Mouse (Mus musculus) hindbrain, postnatal 0 days (tissue): ENCODE data around the gene Kdm1a. TPM values are rescaled to one million over a fixed set of nuclear protein-coding genes. Genes with fewer than 3 reads are reported as not detected.

Source experiments
- ATAC-seq: fragments of 200-750 bp; cut with Nextera tagmentation; 2 replicates; pipeline ENCODE4 v1.8.0; 2017; ENCODE audit warnings: mild to moderate bottlenecking, moderate TSS enrichment, moderate library complexity
- DNase-seq: peaks from one replicate; pipeline ENCODE4 v3.0.0-alpha.2; 2015; ENCODE audit warnings: low spot score
- H3K27ac ChIP-seq: fragments of 300-500 bp; sonication (generic); 2 replicates; pipeline ENCODE4 v1.5.1; 2014; ENCODE audit warnings: mild to moderate bottlenecking
- H3K27me3 ChIP-seq: fragments of 300-500 bp; sonication (generic); 2 replicates; pipeline ENCODE4 v1.6.1; 2014; ENCODE audit warnings: low read length, mixed read lengths; ENCODE audit not compliant: insufficient read depth
- H3K36me3 ChIP-seq: fragments of 300-500 bp; sonication (generic); 2 replicates; pipeline ENCODE4 v1.6.1; 2014; ENCODE audit warnings: low read length, mixed read lengths; ENCODE audit not compliant: insufficient read depth
- H3K4me1 ChIP-seq: fragments of 300-500 bp; sonication (generic); 2 replicates; pipeline ENCODE4 v1.6.1; 2014; ENCODE audit warnings: antibody characterized with exemption, low read length, mixed read lengths; ENCODE audit not compliant: insufficient read depth
- H3K4me2 ChIP-seq: fragments of 300-500 bp; sonication (generic); 2 replicates; pipeline ENCODE4 v1.6.1; 2014; ENCODE audit warnings: low read depth, mild to moderate bottlenecking, low read length, moderate library complexity, mixed read lengths
- H3K4me3 ChIP-seq: fragments of 300-500 bp; sonication (generic); 2 replicates; pipeline ENCODE4 v1.5.1; 2014; ENCODE audit warnings: low read length
- H3K9ac ChIP-seq: fragments of 300-500 bp; sonication (generic); replicated peaks from 2 replicates; pipeline ENCODE4 v1.6.1; 2014; ENCODE audit warnings: mild to moderate bottlenecking, low read length, moderate library complexity, mixed read lengths
- H3K9me3 ChIP-seq: fragments of 300-500 bp; sonication (generic); 2 replicates; pipeline ENCODE4 v1.6.1; 2016; ENCODE audit warnings: low read length, mixed read lengths
- CTCF ChIP-seq: IDR thresholded peaks from 2 replicates; pipeline ENCODE4 v1.5.1; 2016; ENCODE audit warnings: antibody characterized with exemption, control low read depth, low read depth
- WGBS: fragments of 180-500 bp; shearing (Covaris S2); extraction: QIAGEN DNeasy Blood & Tissue Kit; methylation state at CpG from one replicate; pipeline ENCODE4 v1.1.7; 2014; 5-methylcytosine and 5-hydroxymethylcytosine counted together
- polyA plus RNA-seq: library from polyadenylated mRNA; unstranded; fragments of >200 nt; fragmentation: Nextera tagmentation; extraction: Ambion mirVana; gene quantifications from 2 replicates; pipeline ENCODE4 v1.2.1, GENCODE M21; 2015
- total RNA-seq: library from RNA; depleted of rRNA; stranded (reverse); fragments of >200 nt; gene quantifications from 2 replicates; pipeline ENCODE4 v1.2.3, GENCODE M21; 2014

Kdm1a gene
- total and polyA plus RNA-seq, 2 experiments from 2014 or later: 44.8 to 123 TPM

GRCm38 (mm10) chr4:136595221-136595620 lies 7.3 kb downstream of the Kdm1a start:
- no peaks in the 10 kb centered on the region for H3K27me3 ChIP-seq
- no peak for TF ChIP-seq CTCF
- H3K4me2 ChIP-seq: no peak overlapping the region
- H3K9me3 ChIP-seq: no peaks in the 10 kb centered on the region
- no peaks in the 10 kb centered on the region for H3K4me1 ChIP-seq
- no peak overlapping the region for H3K4me3 ChIP-seq
- H3K9ac ChIP-seq: no peak overlapping the region
- peaks cover 2% of the 10 kb centered on the region; the same call in 1 of the 2 replicates for H3K36me3 ChIP-seq
- 70% methylated on average over 6 of the region's 6 CpGs for WGBS
- no peak overlapping the region for H3K27ac ChIP-seq
- DNase-seq: no peak
- no peak for ATAC-seq

- Histone ChIP-seq H3K9me3 (no peaks in the 10 kb centered on the region), H3K4me2 (no peak overlapping the region), H3K4me3 (no peak overlapping the region), H3K27me3 (no peaks in the 10 kb centered on the region), H3K9ac (no peak overlapping the region), H3K36me3 (peaks cover 5% of the 10 kb centered on the region; the same call in 1 of the 2 replicates), H3K4me1 (no peaks in the 10 kb centered on the region), H3K27ac (no peak overlapping the region)
- TF ChIP-seq CTCF: no peak
- no peak for ATAC-seq
- 84% methylated on average over 2 of the region's 2 CpGs for WGBS
- no peak for DNase-seq
Observed at GRCm38 (mm10) chr4:136594006-136594405, 8.5 kb downstream of the Kdm1a start.

GRCm38 (mm10) chr4:136592111-136592510 lies 10.4 kb downstream of the Kdm1a start:
- DNase-seq: no peak
- no peaks in the 10 kb centered on the region; the same call in 1 of the 2 replicates for H3K4me1 ChIP-seq
- no peak for TF ChIP-seq CTCF
- H3K36me3 ChIP-seq: peaks cover 5% of the 10 kb centered on the region; the same call in 1 of the 2 replicates
- 65% methylated on average over 4 of the region's 4 CpGs for WGBS
- no peak for ATAC-seq
- no peaks in the 10 kb centered on the region for H3K27me3 ChIP-seq
- no peak overlapping the region for H3K4me3 ChIP-seq
- H3K27ac ChIP-seq: no peak overlapping the region
- H3K9ac ChIP-seq: no peak overlapping the region
- no peaks in the 10 kb centered on the region for H3K9me3 ChIP-seq
- no peak overlapping the region for H3K4me2 ChIP-seq

- DNase-seq (no peak), ATAC-seq (no peak)
- H3K4me3 ChIP-seq: no peak overlapping the region
- no peaks in the 10 kb centered on the region for H3K9me3 ChIP-seq
- H3K27ac ChIP-seq: no peak overlapping the region
- H3K27me3 ChIP-seq: no peaks in the 10 kb centered on the region
- no peaks in the 10 kb centered on the region; the same call in none of the 2 replicates for H3K4me1 ChIP-seq
- WGBS: 91% methylated on average over 4 of the region's 4 CpGs
- no peak overlapping the region for H3K9ac ChIP-seq
- peaks cover 5% of the 10 kb centered on the region; the same call in 1 of the 2 replicates for H3K36me3 ChIP-seq
- no peak for TF ChIP-seq CTCF
- H3K4me2 ChIP-seq: no peak overlapping the region
Observed at GRCm38 (mm10) chr4:136588003-136588402, 14.5 kb downstream of the Kdm1a start.

- ATAC-seq: no peak
- WGBS: 83% methylated on average over 4 of the region's 4 CpGs
- Histone ChIP-seq H3K4me2 (no peak overlapping the region), H3K4me3 (no peak overlapping the region), H3K4me1 (no peaks in the 10 kb centered on the region; the same call in none of the 2 replicates), H3K27ac (no peak overlapping the region), H3K9ac (no peak overlapping the region), H3K9me3 (no peaks in the 10 kb centered on the region), H3K36me3 (peaks cover 5% of the 10 kb centered on the region; the same call in 1 of the 2 replicates), H3K27me3 (no peaks in the 10 kb centered on the region)
- DNase-seq: no peak
- TF ChIP-seq CTCF: no peak
Observed at GRCm38 (mm10) chr4:136587221-136587827, 15.2 kb downstream of the Kdm1a start.

- ATAC-seq (no peak), DNase-seq (no peak)
- Histone ChIP-seq H3K9me3 (no peaks in the 10 kb centered on the region), H3K4me3 (no peak overlapping the region), H3K27me3 (no peaks in the 10 kb centered on the region), H3K4me2 (no peak overlapping the region), H3K36me3 (no peaks in the 10 kb centered on the region), H3K9ac (no peak overlapping the region), H3K4me1 (no peaks in the 10 kb centered on the region; the same call in 1 of the 2 replicates), H3K27ac (no peak overlapping the region)
- WGBS: 89% methylated on average over 3 of the region's 3 CpGs
- no peak for TF ChIP-seq CTCF
Observed at GRCm38 (mm10) chr4:136581885-136582284, 20.6 kb downstream of the Kdm1a start.

GRCm38 (mm10) chr4:136569998-136570397 lies 32.5 kb downstream of the Kdm1a start:
- no peak for ATAC-seq
- no peak for TF ChIP-seq CTCF
- no peaks in the 10 kb centered on the region for H3K9me3 ChIP-seq

More at GRCm38 (mm10) chr4:136569998-136570397, 32.5 kb downstream of the Kdm1a start:
- H3K4me1 ChIP-seq: no peaks in the 10 kb centered on the region
- H3K9ac ChIP-seq: no peak overlapping the region
- H3K4me2 ChIP-seq: no peak overlapping the region
- H3K36me3 ChIP-seq: peaks cover 24% of the 10 kb centered on the region
- no peaks in the 10 kb centered on the region for H3K27me3 ChIP-seq
- no peak overlapping the region for H3K4me3 ChIP-seq
- DNase-seq: no peak
- no peak overlapping the region for H3K27ac ChIP-seq
